Mouse (Mus musculus) CH12.LX (cell line): ENCODE measurements around the gene Zfp141.

Source experiments
- CTCF ChIP-seq, 2 experiments: IDR thresholded peaks in 1 of 2; conservative IDR thresholded peaks in 1 of 2; 2 replicates each; pipeline ENCODE4 v1.5.1; 2011 to 2012; ENCODE audit warnings: low read depth in 2 of 2, low read length in 2 of 2, improper control_type of control experiment in 1 of 2, inconsistent platforms in 1 of 2, mild to moderate bottlenecking in 1 of 2, moderate library complexity in 1 of 2
- ELF1 ChIP-seq: IDR thresholded peaks from 2 replicates; pipeline ENCODE4 v1.6.1; 2014; ENCODE audit warnings: low read depth, mild to moderate bottlenecking, inconsistent platforms, low read length, improper control_type of control experiment
- MXI1 ChIP-seq: IDR thresholded peaks from 2 replicates; pipeline ENCODE4 v1.6.1; 2011; ENCODE audit warnings: mild to moderate bottlenecking, low read depth, low read length, improper control_type of control experiment

DNA sequence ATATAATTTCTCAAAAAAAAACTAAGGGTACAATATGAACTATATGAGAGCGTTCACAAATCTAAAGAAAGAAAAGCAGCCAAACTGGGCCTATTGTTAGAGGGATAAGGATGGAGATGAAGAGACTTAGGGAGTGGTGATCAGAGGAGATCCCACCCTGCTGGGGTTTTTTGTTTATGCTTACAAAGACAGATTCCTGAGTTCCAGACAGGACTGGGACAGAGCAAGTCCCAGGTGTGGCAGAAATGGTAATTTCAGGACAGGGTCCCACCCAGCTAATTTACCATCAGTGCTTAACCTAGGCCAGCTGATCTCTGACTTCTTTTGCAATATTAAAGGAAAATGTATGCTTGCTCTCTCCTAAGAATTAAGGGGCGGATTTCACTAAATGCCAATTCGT lies 46.2 kb upstream of the Zfp141 start:
- TF ChIP-seq CTCF (conservative IDR thresholded peaks at IDR 0.05 in 1 of 2, IDR thresholded peaks at IDR 0.05 in 1 of 2; ENCODE audit: low read depth in 2 of 2, low read length in 2 of 2) (no peak), ELF1 (no peak), MXI1 (no peak)
